Mouse (Mus musculus) cortical plate, adult 2 months (tissue): ENCODE measurements at regions not wholly inside any gene's neighbourhood (a gene's known extent, or its start where the extent isn't known, plus 50 kb on each side); places are given as distances from the start of the nearest gene placed in this dataset.

Source experiments
- CTCF ChIP-seq: fragments of 200-500 bp; IDR thresholded peaks from 2 replicates; pipeline ENCODE4 v1.5.1; 2011; ENCODE audit warnings: mild to moderate bottlenecking, control low read depth, low read length; ENCODE audit not compliant: insufficient read depth; ENCODE audit errors: extremely low read depth
- POLR2A ChIP-seq: fragments of 200-500 bp; IDR thresholded peaks from 2 replicates; pipeline ENCODE4 v1.6.1; 2011; ENCODE audit warnings: mild to moderate bottlenecking, low read length, control low read depth; ENCODE audit not compliant: insufficient read depth; ENCODE audit errors: extremely low read depth

DNA sequence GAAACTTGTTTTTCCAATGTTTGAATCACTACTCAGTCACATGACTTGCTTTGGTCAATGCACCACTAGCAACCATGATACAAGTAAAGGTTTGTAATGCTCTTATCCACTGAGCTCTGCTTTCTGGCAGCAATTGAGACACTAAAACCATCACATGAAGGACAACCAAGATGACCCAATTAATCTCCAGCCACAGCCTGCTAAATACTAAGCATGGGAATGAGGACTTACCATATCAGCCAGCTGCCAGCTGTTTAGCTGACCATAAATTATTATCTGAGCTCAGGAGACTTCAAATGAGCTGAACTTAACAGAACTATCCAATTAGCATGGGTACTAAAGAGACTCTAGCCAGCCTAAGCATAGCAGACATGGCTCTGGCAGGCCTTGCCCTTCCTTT lies 100.1 kb upstream of the Sp4 start:
- no peak for TF ChIP-seq CTCF
- no peak for TF ChIP-seq POLR2A
